Mouse (Mus musculus): ENCODE measurements around the gene Utp15.

Gene Utp15

DNA sequence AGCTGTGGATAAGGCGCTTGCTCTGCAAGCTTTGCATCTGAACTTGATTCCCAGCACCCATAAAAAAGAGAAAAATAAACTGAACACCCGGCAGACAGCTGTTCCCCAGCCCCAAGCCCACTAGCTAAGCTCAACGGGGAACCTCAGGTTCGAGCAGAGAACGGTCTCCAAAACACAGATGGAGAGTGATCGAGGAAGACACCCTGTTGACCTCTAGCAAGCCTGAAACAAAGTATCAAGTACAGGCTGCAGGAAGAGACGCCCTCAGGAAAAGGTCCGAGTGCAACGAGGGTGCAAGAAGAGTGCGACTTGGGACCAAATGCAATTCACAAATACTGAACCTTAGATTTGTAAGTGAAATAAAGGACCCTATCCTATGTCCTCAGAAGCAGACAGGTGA lies 13.2 kb downstream of the Utp15 start:
- DNase-seq (ENCODE audit: low spot score): no peak

DNA sequence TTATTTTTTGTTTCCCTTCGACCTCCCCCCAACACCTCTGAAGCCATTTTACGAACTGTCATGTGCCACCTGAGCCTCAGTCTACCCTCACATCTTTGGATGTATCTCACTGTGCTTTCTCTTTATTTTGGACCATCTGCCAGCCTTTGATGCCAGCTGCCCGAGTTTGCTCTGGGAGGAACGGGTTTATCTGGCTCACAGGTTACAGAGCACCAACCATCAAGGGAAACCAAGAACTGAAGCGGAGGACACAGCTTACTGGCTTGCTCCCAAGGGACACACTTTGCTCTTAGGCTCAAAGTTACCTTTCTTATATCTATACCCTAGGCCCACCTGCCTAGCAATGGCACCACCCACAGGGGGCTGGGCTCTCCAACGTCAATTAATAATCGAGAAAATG lies 17.5 kb downstream of the Utp15 start:
- DNase-seq (ENCODE audit: low spot score): no peak

DNA sequence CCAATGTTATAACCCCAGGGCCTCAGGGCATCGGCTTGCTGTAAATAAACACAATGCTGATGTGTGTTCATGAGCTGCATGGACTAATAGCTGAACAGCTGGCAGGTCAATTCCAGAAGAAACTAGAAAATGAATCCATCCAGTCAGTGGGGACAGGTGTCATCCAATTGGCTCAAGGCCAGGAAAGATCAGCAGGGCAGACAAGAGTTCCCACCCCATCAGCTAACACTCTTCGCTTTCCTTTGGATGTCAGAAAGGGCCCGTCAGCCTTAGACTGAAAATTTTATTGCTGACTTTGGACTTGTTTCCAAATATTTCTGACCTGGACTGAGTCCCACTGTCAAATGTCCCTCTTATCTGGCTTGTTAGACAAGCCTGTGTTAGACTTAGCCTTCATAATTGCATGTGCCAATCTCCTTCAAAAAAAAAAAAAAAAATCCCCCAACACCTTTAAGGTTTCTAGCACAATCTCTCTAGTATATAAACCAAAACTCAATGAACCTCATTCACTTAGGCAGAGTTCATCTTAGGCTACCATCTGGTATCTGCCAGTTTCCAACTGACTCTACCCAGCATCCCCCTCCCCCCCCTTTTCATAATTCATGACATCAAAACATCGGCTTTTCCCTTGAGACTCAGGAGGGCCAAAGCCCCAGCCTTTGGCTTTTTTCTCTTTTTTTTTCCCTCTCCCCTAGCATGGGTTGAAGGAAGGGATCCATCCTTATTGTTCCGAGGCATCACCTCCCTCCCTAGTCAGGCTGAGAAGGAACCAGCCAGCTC lies 18.1 kb downstream of the Utp15 start:
- DNase-seq (ENCODE audit: low spot score): no peak

DNA sequence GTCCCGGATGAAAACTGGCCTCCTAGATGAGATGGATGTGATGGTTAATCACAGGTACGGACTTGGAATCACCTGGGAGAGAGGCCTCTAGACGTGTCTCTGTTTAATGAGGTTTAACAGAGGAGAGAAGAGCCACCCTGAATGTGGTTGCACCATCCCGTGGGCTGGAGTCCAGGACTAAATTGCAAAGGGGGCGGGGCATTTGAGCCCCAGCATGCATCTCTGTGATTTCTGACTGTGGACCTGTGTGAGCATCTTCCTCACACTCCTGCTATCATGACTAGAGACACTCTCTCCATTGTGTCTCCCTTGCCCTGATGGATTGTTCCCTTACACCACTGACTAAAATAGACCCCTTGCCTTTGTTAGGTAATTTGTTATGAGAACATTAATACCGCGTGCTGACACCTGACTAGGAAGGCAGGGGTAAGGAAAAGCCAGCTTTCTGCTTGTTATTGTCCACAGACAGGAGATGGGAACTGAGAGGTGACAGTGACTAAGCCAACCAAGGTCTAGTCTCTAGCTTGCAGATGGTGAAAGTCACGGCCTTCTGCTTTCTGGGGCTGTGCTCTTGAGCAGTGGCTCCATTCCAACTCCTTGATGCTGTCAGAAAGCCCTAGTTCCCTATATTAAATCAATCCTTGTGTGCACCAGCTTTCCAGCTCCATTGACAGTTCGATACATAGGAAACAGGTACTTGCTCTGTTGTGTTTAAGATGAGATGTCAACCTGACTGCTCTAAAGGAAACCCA lies 21.1 kb downstream of the Utp15 start:
- DNase-seq (ENCODE audit: low spot score): no peak

DNA sequence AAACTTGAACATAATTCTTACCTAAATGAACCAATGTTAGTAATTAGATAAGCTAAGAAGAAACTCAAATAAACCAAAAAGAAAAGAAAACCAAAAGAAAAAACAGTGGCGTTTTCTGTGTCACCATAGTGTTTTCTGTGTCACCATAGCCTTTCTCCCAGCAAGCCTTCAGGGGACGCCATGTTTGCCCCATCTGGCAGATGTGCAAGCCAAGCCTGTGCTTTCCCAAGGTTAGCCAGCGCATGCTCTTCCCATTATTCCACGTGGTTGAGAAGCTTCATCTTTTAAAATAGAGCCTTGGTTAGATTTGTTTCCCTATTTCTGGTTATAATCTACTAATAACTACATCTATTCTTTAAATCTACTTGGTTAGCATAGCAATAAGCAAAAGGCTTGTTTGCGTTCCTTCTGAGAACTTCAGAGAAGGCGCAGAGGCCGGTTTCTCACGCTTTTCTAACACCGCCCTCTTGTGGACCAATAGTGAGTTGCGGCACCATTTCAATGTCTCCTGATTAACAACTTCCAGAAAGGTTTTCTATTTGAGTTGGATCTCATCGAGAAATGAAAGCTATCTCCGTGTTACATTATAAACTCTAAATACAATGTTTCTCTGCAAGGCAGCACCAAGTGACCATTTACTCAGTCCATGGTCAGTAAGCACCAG lies 22.7 kb downstream of the Utp15 start:
- DNase-seq (ENCODE audit: low spot score): peak; percentile 21

DNA sequence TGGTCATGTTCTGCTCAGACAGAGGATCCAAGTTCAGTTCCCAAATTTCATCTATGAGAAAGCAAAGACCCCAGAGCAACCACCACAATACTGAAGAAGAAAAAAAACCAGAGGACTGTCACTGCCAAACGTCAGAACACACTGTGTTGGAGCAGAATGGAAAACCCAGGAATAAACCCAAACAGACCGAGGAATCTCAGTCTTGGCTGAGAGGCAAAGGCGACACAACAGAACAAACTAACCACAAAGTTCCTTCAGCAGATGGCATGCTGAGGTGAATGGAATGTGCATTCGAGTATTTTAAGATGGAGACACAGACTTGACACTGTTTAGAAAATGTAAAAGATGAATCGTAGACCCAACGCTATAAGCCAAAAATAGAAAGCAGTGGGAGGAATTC lies 27.4 kb downstream of the Utp15 start:
- DNase-seq (ENCODE audit: low spot score): no peak

DNA sequence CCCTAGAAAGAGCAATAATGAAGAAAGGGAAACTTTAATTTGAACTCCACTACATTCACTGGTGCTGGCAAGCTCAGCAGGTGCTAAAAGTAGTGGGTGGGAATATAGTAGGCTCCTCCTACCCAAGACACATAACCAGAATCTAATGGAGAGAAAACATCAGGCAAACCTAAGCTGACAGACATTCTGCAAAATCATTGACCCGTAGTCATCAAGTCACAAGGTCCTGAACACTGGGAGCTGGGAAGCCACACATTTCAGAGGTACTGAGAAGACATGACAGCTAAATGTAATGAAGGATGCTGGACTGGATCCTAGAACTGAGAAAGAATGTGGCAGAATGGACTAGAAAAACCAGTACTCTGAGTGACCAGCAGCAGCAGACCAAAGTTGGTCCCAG lies 32.3 kb downstream of the Utp15 start:
- no peak for DNase-seq (ENCODE audit: low spot score)

DNA sequence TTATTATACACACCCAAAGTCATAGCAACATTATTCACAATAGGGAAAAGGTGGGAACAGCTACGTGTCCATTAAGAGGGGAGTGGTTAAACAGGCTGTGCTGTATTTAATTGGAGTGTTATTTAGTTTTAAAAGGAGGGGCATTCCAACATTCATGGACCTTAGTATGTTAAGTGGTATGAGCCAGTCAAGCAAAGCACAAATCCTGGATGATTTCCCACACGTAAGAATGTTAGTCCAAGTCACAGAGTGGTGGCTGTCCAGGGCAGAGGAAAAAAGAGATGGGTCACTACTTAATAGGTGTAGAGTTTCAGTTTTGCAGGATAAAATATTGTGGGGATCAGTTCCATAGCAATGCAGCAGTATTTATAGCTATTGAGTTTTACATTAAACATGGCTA lies 36.6 kb downstream of the Utp15 start:
- no peak for DNase-seq (ENCODE audit: low spot score)

DNA sequence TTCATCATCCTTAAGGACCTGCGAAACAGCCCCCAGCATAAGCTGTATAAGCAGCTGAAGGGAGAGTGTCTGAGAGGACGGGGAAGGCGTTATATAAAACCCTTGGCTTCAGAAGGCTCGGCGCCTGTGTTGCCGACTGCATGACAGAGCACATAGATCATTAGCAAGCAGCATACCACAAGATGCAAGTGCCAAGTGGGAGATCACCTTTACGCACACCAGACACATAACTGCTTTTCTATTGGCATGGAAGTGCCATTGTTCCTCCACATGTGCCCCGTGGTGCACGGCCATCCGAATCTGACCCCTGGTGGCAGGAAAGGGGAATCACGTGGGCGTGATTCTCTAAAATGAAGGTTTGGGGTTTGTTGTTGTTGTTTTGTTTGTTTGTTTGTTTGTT lies 40.0 kb downstream of the Utp15 start:
- no peak for DNase-seq (ENCODE audit: low spot score)

DNA sequence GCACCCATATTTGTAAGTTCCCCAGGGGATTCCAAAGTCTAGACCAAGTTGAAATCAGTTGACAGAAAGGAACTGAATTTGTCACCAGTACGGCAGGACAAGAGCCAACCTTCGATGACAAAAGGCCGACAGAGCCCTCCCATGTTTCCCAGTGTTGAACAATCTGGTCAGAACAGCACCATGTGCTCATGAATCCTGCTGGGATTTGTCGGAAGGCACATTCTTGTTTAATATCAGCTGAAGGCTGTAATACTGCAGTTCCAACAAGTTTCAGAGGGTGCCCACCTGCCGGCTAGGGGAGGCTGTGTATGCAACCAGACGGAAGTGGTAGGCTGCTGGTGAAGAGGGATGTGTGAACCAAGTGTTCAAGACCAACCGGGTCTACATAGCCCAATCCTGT lies 52.7 kb downstream of the Utp15 start:
- DNase-seq (ENCODE audit: low spot score): no peak

DNA sequence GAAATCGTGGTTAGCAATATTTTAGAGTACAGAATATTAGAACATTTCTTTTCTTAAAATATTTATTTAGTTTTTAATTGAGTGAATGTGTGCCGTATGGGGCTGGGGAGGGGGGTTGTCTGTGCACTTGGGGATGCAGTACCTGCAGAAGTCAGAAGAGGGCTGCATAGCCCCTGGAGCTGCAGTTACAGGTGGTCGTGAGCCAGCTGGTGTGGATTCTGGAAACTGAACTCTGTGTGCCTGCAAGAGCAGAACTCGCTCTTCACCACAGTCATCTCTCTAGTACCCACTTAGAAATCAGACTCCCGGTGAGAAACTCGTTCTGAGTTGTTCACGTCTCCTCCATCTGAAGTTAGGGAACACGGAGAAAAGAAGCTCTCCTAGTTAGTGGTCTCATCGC lies 54.0 kb downstream of the Utp15 start:
- DNase-seq (ENCODE audit: low spot score): no peak

DNA sequence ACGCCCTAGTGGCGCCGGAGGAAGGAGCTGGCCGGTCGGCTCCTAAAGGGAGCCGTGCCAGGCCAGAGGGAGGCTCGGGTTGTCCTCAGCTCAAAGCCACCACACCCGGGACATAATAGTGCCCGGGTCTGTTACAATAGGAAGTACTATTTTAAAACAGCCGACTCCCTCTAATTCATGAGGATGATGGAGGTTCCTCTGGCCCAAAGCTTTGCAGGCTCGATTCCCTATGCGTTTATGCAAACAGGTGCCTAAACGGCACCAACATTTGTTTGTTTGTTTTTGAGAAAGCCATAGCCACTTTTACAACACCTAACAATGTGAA lies 56.3 kb downstream of the Utp15 start:
- DNase-seq (ENCODE audit: low spot score): no peak

DNA sequence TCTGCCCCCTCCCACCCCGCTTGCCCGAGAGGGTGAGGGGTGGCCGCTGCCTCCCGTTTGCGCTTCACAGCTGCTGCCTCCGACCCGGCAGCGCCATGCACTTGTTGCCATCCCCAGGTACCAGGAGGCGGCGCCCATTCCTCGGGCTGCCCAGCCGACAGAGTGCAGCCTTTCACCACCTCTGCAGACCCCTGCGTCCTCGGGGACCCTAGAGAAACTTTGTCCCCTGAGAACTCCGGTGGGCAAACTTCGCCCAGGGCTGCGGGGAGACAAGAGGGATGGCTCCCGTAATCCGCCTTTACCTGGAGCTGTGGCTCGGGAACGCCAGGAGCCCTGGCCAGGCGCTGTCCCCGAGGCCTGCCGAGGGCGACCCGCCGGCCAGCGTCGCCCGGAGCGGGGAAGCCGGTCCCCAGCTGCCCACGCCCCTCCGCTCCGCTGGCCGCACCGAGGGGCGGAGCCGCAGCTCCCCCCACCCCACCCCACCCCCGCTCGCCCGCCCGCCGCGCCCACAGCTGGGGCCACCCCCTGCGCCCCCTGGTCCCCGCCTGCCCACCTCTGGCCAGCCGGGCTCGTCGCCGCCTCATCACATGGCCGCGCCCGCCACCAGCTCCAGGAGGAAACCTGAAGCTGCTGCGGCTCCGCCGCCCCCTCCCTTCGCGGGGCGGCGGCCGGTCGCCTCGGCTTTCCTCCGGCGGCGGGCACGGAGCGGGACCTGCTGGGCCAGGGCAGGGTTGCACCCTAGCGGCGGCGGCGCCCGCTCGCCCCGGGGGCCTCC lies 56.9 kb downstream of the Utp15 start, which contains the start of gene Arhgef28:
TSS of gene Arhgef28 (minus strand) at position 669 of the 775 bp plus-strand sequence.
- no peak for DNase-seq (ENCODE audit: low spot score)

DNA sequence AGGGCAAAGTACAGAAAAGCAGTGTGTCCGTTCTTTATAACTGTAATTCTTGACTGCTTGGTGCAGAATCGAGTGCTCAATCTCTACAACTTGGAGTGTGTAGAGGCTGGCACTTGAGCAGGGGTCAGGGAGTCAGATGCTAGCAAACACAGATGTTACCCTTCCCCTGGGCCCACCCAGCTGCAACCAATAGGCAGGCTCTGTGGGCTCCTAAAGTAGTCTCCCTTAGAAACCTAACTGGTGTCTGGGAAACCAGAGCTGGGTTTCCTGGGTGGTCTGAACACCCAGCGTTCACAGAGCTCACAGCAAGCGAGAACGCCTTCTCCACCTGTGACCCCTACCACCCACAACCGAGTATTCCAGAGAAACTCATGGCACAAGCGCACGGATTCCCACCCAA lies 57.7 kb downstream of the Utp15 start:
- no peak for DNase-seq (ENCODE audit: low spot score)

DNA sequence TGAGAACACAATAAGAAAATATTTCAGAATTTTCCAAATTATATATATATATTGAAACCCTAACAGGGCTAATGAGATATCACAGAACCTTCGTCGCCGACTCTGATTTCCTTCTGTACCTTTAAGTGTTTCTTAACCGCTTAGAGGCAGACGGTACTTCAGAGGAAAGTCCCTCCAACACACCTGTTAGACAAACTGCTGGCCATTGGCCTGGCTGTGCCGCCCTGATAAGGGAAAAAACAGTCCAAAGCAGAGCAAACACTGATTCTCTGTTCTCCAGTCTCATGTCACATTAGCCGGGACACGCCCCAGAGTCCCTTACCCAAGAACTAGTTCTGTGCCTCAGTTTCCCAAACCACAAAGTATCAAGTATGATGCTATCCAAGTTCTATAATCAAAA lies 58.5 kb downstream of the Utp15 start:
- no peak for DNase-seq (ENCODE audit: low spot score)

DNA sequence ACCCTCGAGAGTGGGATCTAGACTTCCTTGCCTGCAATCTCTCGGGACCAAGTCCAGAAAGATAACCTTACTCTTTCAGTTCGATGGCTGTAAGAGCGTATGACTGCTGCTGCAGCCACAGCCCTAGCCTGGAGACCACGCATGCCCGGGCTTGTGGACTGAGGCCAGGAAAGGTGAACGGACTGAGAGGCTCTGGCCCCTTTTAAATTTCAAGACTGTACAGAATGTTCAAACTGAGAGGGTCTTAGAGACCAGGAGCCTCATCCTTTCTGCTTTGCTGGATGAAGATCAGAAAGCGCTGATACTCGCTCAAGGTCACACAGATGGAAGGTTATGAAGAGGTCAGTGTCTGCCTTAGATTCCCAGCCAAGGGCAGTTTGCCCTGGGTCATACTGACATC lies 61.4 kb downstream of the Utp15 start:
- no peak for DNase-seq (ENCODE audit: low spot score)
